Mouse (Mus musculus) forebrain, embryonic 15.5 days (tissue): ENCODE data around the gene Sun5. TPM values are rescaled to one million over a fixed set of nuclear protein-coding genes. Genes with fewer than 3 reads are reported as not detected.
"Not testable (repeated sequence)": the region's sequence is repeated elsewhere in the genome, so short reads cannot be mapped to it uniquely, and the experiment has no call there.

ENCODE experiments used
- ATAC-seq: fragments of 200-750 bp; cut with Nextera tagmentation; replicated peaks from 2 replicates; pipeline ENCODE4 v1.8.0; 2017; ENCODE audit warnings: mild to moderate bottlenecking, moderate TSS enrichment, moderate library complexity
- H3K27ac ChIP-seq: fragments of 300-500 bp; sonication (generic); replicated peaks from 2 replicates; pipeline ENCODE4 v1.5.1; 2015; ENCODE audit warnings: mild to moderate bottlenecking, inconsistent platforms
- H3K27me3 ChIP-seq: fragments of 300-500 bp; sonication (generic); 2 replicates; pipeline ENCODE4 v1.6.1; 2015; ENCODE audit warnings: inconsistent platforms
- H3K36me3 ChIP-seq: fragments of 300-500 bp; sonication (generic); 2 replicates; pipeline ENCODE4 v1.6.1; 2015; ENCODE audit warnings: mild to moderate bottlenecking, inconsistent platforms
- H3K4me1 ChIP-seq: fragments of 300-500 bp; sonication (generic); 2 replicates; pipeline ENCODE4 v1.6.1; 2015; ENCODE audit warnings: inconsistent platforms
- H3K4me2 ChIP-seq: fragments of 300-500 bp; sonication (generic); replicated peaks from 2 replicates; pipeline ENCODE4 v1.6.1; 2015; ENCODE audit warnings: mild to moderate bottlenecking, inconsistent platforms
- H3K4me3 ChIP-seq: fragments of 300-500 bp; sonication (generic); 2 replicates; pipeline ENCODE4 v1.5.1; 2015; ENCODE audit warnings: mild to moderate bottlenecking, inconsistent platforms
- H3K9ac ChIP-seq: fragments of 300-500 bp; sonication (generic); replicated peaks from 2 replicates; pipeline ENCODE4 v1.6.1; 2015; ENCODE audit warnings: mild to moderate bottlenecking, inconsistent platforms
- H3K9me3 ChIP-seq: fragments of 300-500 bp; sonication (generic); 2 replicates; pipeline ENCODE4 v1.6.1; 2016; ENCODE audit warnings: inconsistent platforms
- polyA plus RNA-seq: library from polyadenylated mRNA; unstranded; fragments of >200 nt; fragmentation: Nextera tagmentation; extraction: Ambion mirVana; gene quantifications from 2 replicates; pipeline ENCODE4 v1.2.1, GENCODE M21; 2015

The Sun5 gene
- polyA plus RNA-seq, 1 experiment from 2014 or later = not detected

- H3K36me3 ChIP-seq, H3K4me3 ChIP-seq, H3K9me3 ChIP-seq, H3K9ac ChIP-seq, H3K27ac ChIP-seq, H3K4me2 ChIP-seq, H3K4me1 ChIP-seq, H3K27me3 ChIP-seq, ATAC-seq: not testable (repeated sequence)
Measured at GRCm38 (mm10) chr2:153807464-153807863, 63.4 kb downstream of the Sun5 start.

Other genes with a start within 250 kb of the Sun5 start
- 98.7 and 104 TPM in 2 replicates for gene Commd7, start 238.3 kb downstream of the Sun5 start, polyA plus RNA-seq
- gene Dnmt3b, start 221.6 kb downstream of the Sun5 start, polyA plus RNA-seq = 3.7 and 3.9 TPM in 2 replicates
- gene Dnmt3c, start 174.4 kb downstream of the Sun5 start, polyA plus RNA-seq = not detected in 2 replicates
- 399 and 423 TPM in 2 replicates for gene Mapre1, start 129.8 kb downstream of the Sun5 start, polyA plus RNA-seq
- gene Efcab8, start 91.2 kb downstream of the Sun5 start, polyA plus RNA-seq = not detected in 2 replicates
- not detected in 2 replicates for gene Bpifb2, start 4.0 kb upstream of the Sun5 start, polyA plus RNA-seq
- gene Bpifb6, start 29.3 kb upstream of the Sun5 start, polyA plus RNA-seq = not detected in 2 replicates
- gene Bpifb3, start 47.1 kb upstream of the Sun5 start, polyA plus RNA-seq = not detected in 2 replicates
- not detected in 2 replicates for gene Bpifb4, start 67.1 kb upstream of the Sun5 start, polyA plus RNA-seq
- gene Bpifa6, start 103.9 kb upstream of the Sun5 start, polyA plus RNA-seq = not detected in 2 replicates
- gene Bpifa2, start 137.2 kb upstream of the Sun5 start, polyA plus RNA-seq = not detected in 2 replicates